Mouse (Mus musculus) liver, embryonic 14.5 days (tissue): ENCODE measurements around the gene Cmtr1.

Experiments used
- CTCF ChIP-seq: IDR thresholded peaks from 2 replicates; pipeline ENCODE4 v1.5.1; 2016; ENCODE audit warnings: antibody characterized with exemption, low read depth, control low read depth
- EP300 ChIP-seq: IDR thresholded peaks from 2 replicates; pipeline ENCODE4 v1.6.1; 2016; ENCODE audit warnings: antibody characterized with exemption, low read depth

DNA sequence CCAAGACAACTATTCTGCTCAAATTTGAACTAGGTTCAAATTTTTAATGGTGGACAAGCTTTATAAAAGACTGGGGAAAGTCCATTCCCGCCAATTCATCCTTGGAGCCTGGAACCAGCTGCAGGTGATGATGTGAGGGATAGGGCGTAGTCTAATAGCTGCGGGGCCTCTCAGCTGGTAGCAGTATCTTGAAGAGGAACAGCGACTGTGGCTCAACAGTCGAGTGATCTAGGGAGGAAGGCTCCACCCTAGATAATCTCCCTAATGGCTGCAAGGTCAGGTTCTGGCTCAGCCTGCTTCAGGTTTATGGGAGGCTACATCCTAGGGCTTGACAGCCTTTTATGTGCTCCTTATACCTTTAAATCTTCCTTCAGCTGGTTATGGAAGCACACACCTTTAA lies 30.8 kb upstream of the Cmtr1 start:
- TF ChIP-seq CTCF (no peak), EP300 (no peak)
